Mouse (Mus musculus): ENCODE measurements around the gene Plekhg5.

Plekhg5 gene

GRCm38 (mm10) chr4:152119396-152120292, 47.3 kb downstream of the Plekhg5 start:
- in situ Hi-C loops (cut with MboI; ENCODE audit: unreplicated experiment in 2 of 2), result no loop called here

GRCm38 (mm10) chr4:152120311-152121182, 48.2 kb downstream of the Plekhg5 start:
- in situ Hi-C loops (cut with MboI; ENCODE audit: unreplicated experiment in 2 of 2), result no loop called here

GRCm38 (mm10) chr4:152121183-152121505, 48.8 kb downstream of the Plekhg5 start:
- in situ Hi-C loops (cut with MboI; ENCODE audit: unreplicated experiment in 2 of 2), result no loop called here

- in situ Hi-C loops (cut with MboI; ENCODE audit: unreplicated experiment in 2 of 2), result no loop called here
These were observed 52.2 kb downstream of the Plekhg5 start for GRCm38 (mm10) chr4:152124361-152124961.

GRCm38 (mm10) chr4:152125161-152126025, 53.1 kb downstream of the Plekhg5 start:
- in situ Hi-C loops (cut with MboI; ENCODE audit: unreplicated experiment in 2 of 2), result no loop called here

- in situ Hi-C loops (cut with MboI; ENCODE audit: unreplicated experiment in 2 of 2), result no loop called here
These were observed 54.0 kb downstream of the Plekhg5 start for GRCm38 (mm10) chr4:152126026-152126920.

GRCm38 (mm10) chr4:152127884-152128283, 55.6 kb downstream of the Plekhg5 start:
- in situ Hi-C loops (cut with MboI; ENCODE audit: unreplicated experiment in 2 of 2), result no loop called here

GRCm38 (mm10) chr4:152128784-152129183, 56.5 kb downstream of the Plekhg5 start:
- in situ Hi-C loops (cut with MboI; ENCODE audit: unreplicated experiment in 2 of 2), result no loop called here

- in situ Hi-C loops (cut with MboI; ENCODE audit: unreplicated experiment in 2 of 2), result no loop called here
These were observed 57.2 kb downstream of the Plekhg5 start for GRCm38 (mm10) chr4:152129395-152129930.

GRCm38 (mm10) chr4:152130771-152131653, 58.7 kb downstream of the Plekhg5 start:
- in situ Hi-C loops (cut with MboI; ENCODE audit: unreplicated experiment in 2 of 2), result no loop called here

- in situ Hi-C loops (cut with MboI; ENCODE audit: unreplicated experiment in 2 of 2), result no loop called here
These were observed 59.8 kb downstream of the Plekhg5 start for GRCm38 (mm10) chr4:152131809-152132771.

- in situ Hi-C loops (cut with MboI; ENCODE audit: unreplicated experiment in 2 of 2), result no loop called here
These were observed 60.5 kb downstream of the Plekhg5 start for GRCm38 (mm10) chr4:152132772-152133169.

GRCm38 (mm10) chr4:152133213-152133612, 60.9 kb downstream of the Plekhg5 start:
- in situ Hi-C loops (cut with MboI; ENCODE audit: unreplicated experiment in 2 of 2), result no loop called here

- in situ Hi-C loops (cut with MboI; ENCODE audit: unreplicated experiment in 2 of 2), result no loop called here
These were observed 62.2 kb downstream of the Plekhg5 start for GRCm38 (mm10) chr4:152134507-152134906.

GRCm38 (mm10) chr4:152135363-152135762, 63.1 kb downstream of the Plekhg5 start:
- in situ Hi-C loops (cut with MboI; ENCODE audit: unreplicated experiment in 2 of 2), result no loop called here

GRCm38 (mm10) chr4:152136112-152136875, 64.0 kb downstream of the Plekhg5 start:
- in situ Hi-C loops (cut with MboI; ENCODE audit: unreplicated experiment in 2 of 2), result no loop called here
